Mouse (Mus musculus) cerebellum, postnatal 4 days (tissue): ENCODE data around the gene Foxr1.

Source experiments
- DNase-seq, 2 experiments: peaks; one replicate each; pipeline ENCODE4 v3.0.0; 2022; ENCODE audit warnings: low spot score in 2 of 2, mixed read lengths in 1 of 2

The Foxr1 gene

GRCm38 (mm10) chr9:44440961-44441360 lies at the start of gene Foxr1:
Foxr1 (minus strand) TSS chr9:44441136.
- no peak for DNase-seq

- DNase-seq, result no peak
Observed at GRCm38 (mm10) chr9:44490086-44490967, 49.4 kb upstream of the Foxr1 start.

- DNase-seq, result no peak
Observed at GRCm38 (mm10) chr9:44489651-44490085, 48.7 kb upstream of the Foxr1 start.

GRCm38 (mm10) chr9:44488855-44489381 lies 48.0 kb upstream of the Foxr1 start:
- DNase-seq, result no peak

- DNase-seq, result no peak
Observed at GRCm38 (mm10) chr9:44488416-44488815, 47.5 kb upstream of the Foxr1 start.

GRCm38 (mm10) chr9:44487441-44487840 lies 46.5 kb upstream of the Foxr1 start:
- no peak for DNase-seq

GRCm38 (mm10) chr9:44486741-44487421 lies 45.9 kb upstream of the Foxr1 start:
- DNase-seq, result no peak

- DNase-seq, result no peak
Observed at GRCm38 (mm10) chr9:44486335-44486734, 45.4 kb upstream of the Foxr1 start.

GRCm38 (mm10) chr9:44485516-44486161 lies 44.7 kb upstream of the Foxr1 start:
- DNase-seq, result no peak

GRCm38 (mm10) chr9:44485105-44485515 lies 44.2 kb upstream of the Foxr1 start:
- DNase-seq, result no peak

GRCm38 (mm10) chr9:44484311-44485104 lies 43.6 kb upstream of the Foxr1 start:
- no peak for DNase-seq

- peak in 1 of 2 experiments; percentile 68 for DNase-seq
Observed at GRCm38 (mm10) chr9:44483510-44484044, 42.6 kb upstream of the Foxr1 start.

GRCm38 (mm10) chr9:44483041-44483509 lies 42.1 kb upstream of the Foxr1 start:
- no peak for DNase-seq

- DNase-seq, result peak; percentile 89 to 95
Observed at GRCm38 (mm10) chr9:44482552-44482951, 41.6 kb upstream of the Foxr1 start, which contains the start of gene Bcl9l. Bcl9l (plus strand) TSS chr9:44482825.

GRCm38 (mm10) chr9:44482112-44482511 lies 41.2 kb upstream of the Foxr1 start:
- DNase-seq, result no peak

- DNase-seq, result peak; percentile 71 to 90
Observed at GRCm38 (mm10) chr9:44479628-44480428, 38.9 kb upstream of the Foxr1 start.

- peak; percentile 58 to 82 for DNase-seq
Observed at GRCm38 (mm10) chr9:44478959-44479605, 38.1 kb upstream of the Foxr1 start.

GRCm38 (mm10) chr9:44478229-44478921 lies 37.4 kb upstream of the Foxr1 start:
- peak; percentile 53 to 80 for DNase-seq
